Mouse (Mus musculus): Measurements from ENCODE around the gene Ppp1r21. TPM values are rescaled to one million over a fixed set of nuclear protein-coding genes. Genes with fewer than 3 reads are reported as not detected.
A peak's percentile ranks its signal among the peaks of the same experiment; 100 is the strongest.

Ppp1r21 gene
- polyA plus RNA-seq, 1 experiment from 2014 or later = 17.0 TPM

GRCm38 (mm10) chr17:88600492-88601026 is 70.6 kb downstream of the Ppp1r21 start:
- H3K9me3 ChIP-seq (ENCODE audit: control insufficient read depth, low read length) = no peaks in the 10 kb centered on the region
- no peak for ATAC-seq (ENCODE audit: insufficient number of reproducible peaks, insufficient read depth, low FRiP score, low read depth)
- no peaks in the 10 kb centered on the region for H3K27me3 ChIP-seq (ENCODE audit: control insufficient read depth, insufficient read depth, low read length)
- 75% methylated on average over 8 of the region's 8 CpGs for WGBS
- no peak overlapping the region for H3K27ac ChIP-seq (replicated peaks in 1 of 2; ENCODE audit: control insufficient read depth in 1 of 2, insufficient read depth in 1 of 2, low read depth in 2 of 2, low read length in 2 of 2)
- H3K36me3 ChIP-seq (ENCODE audit: control insufficient read depth, insufficient read depth, low read length) = peaks cover 6% of the 10 kb centered on the region; the same call in 1 of the 2 replicates
- peaks cover 12 to 25% of the 10 kb centered on the region in 2 experiments for H3K4me1 ChIP-seq (ENCODE audit: control insufficient read depth in 2 of 2, insufficient read depth in 2 of 2, low read length in 2 of 2)
- no peak overlapping the region for H3K4me2 ChIP-seq (ENCODE audit: low read length)
- H3K9ac ChIP-seq (ENCODE audit: low read length) = no peak overlapping the region
- H3K4me3 ChIP-seq (ENCODE audit: control insufficient read depth in 1 of 2, insufficient read depth in 1 of 2, low read depth in 1 of 2, low read length in 2 of 2) = no peak overlapping the region

GRCm38 (mm10) chr17:88603943-88604342 is 74.0 kb downstream of the Ppp1r21 start:
- WGBS = 89% methylated on average over 11 of the region's 11 CpGs

DNA sequence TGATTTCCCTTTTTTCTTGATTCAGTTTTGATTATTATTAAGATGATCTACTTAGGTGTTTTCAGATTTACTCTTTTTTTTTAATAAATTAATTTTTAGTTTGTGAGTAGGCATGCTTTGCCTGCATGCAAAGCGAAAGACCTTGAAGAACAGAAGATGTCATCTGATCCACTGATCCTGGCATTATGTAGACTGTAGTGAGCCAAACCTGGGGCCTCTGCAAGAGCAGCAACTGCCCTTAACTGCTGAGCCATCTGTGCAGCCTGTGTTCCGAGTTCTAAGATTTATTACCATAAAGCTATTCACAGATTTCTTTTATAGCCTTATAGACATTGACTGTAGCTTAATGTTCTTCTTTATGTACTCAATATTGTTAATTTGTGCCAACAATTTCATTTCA is 76.1 kb downstream of the Ppp1r21 start:
- no peaks in the 10 kb centered on the region for H3K27me3 ChIP-seq (ENCODE audit: control insufficient read depth, insufficient read depth, low read length)
- no peak overlapping the region for H3K4me3 ChIP-seq (ENCODE audit: control insufficient read depth in 1 of 2, insufficient read depth in 1 of 2, low read depth in 1 of 2, low read length in 2 of 2)
- H3K9ac ChIP-seq (ENCODE audit: low read length) = no peak overlapping the region
- WGBS = 94% methylated on average over 2 of the region's 2 CpGs
- ATAC-seq (ENCODE audit: insufficient number of reproducible peaks, insufficient read depth, low FRiP score, low read depth) = no peak
- H3K36me3 ChIP-seq (ENCODE audit: control insufficient read depth, insufficient read depth, low read length) = peaks cover 6% of the 10 kb centered on the region; the same call in 1 of the 2 replicates
- no peaks in the 10 kb centered on the region for H3K9me3 ChIP-seq (ENCODE audit: control insufficient read depth, low read length)
- H3K4me1 ChIP-seq (ENCODE audit: control insufficient read depth in 2 of 2, insufficient read depth in 2 of 2, low read length in 2 of 2) = no peaks in the 10 kb centered on the region
- no peak overlapping the region for H3K27ac ChIP-seq (replicated peaks in 1 of 2; ENCODE audit: control insufficient read depth in 1 of 2, insufficient read depth in 1 of 2, low read depth in 2 of 2, low read length in 2 of 2)
- H3K4me2 ChIP-seq (ENCODE audit: low read length) = no peak overlapping the region

More at GRCm38 (mm10) chr17:88603943-88604342, 74.0 kb downstream of the Ppp1r21 start:
- Histone ChIP-seq H3K27me3 (ENCODE audit: control insufficient read depth, insufficient read depth, low read length) (no peaks in the 10 kb centered on the region), H3K36me3 (ENCODE audit: control insufficient read depth, insufficient read depth, low read length) (peaks cover 6% of the 10 kb centered on the region; the same call in 1 of the 2 replicates), H3K27ac (replicated peaks in 1 of 2; ENCODE audit: control insufficient read depth in 1 of 2, insufficient read depth in 1 of 2, low read depth in 2 of 2, low read length in 2 of 2) (no peak overlapping the region), H3K9ac (ENCODE audit: low read length) (no peak overlapping the region), H3K4me3 (ENCODE audit: control insufficient read depth in 1 of 2, insufficient read depth in 1 of 2, low read depth in 1 of 2, low read length in 2 of 2) (no peak overlapping the region), H3K4me1 (ENCODE audit: control insufficient read depth in 2 of 2, insufficient read depth in 2 of 2, low read length in 2 of 2) (peaks cover 5 to 15% of the 10 kb centered on the region in 2 experiments), H3K4me2 (ENCODE audit: low read length) (no peak overlapping the region), H3K9me3 (ENCODE audit: control insufficient read depth, low read length) (no peaks in the 10 kb centered on the region)
- no peak for ATAC-seq (ENCODE audit: insufficient number of reproducible peaks, insufficient read depth, low FRiP score, low read depth)

GRCm38 (mm10) chr17:88609361-88609760 is 79.4 kb downstream of the Ppp1r21 start:
- H3K9me3 ChIP-seq (ENCODE audit: control insufficient read depth, low read length) = no peaks in the 10 kb centered on the region
- H3K4me2 ChIP-seq (ENCODE audit: low read length) = no peak overlapping the region
- no peaks in the 10 kb centered on the region for H3K36me3 ChIP-seq (ENCODE audit: control insufficient read depth, insufficient read depth, low read length)
- no peaks in the 10 kb centered on the region for H3K27me3 ChIP-seq (ENCODE audit: control insufficient read depth, insufficient read depth, low read length)
- H3K27ac ChIP-seq (replicated peaks in 1 of 2; ENCODE audit: control insufficient read depth in 1 of 2, insufficient read depth in 1 of 2, low read depth in 2 of 2, low read length in 2 of 2) = no peak overlapping the region
- H3K4me3 ChIP-seq (ENCODE audit: control insufficient read depth in 1 of 2, insufficient read depth in 1 of 2, low read depth in 1 of 2, low read length in 2 of 2) = no peak overlapping the region
- peaks cover 4 to 6% of the 10 kb centered on the region in 2 experiments; a peak in 3 of 4 replicates for H3K4me1 ChIP-seq (ENCODE audit: control insufficient read depth in 2 of 2, insufficient read depth in 2 of 2, low read length in 2 of 2)
- H3K9ac ChIP-seq (ENCODE audit: low read length) = no peak overlapping the region
- 85% methylated on average over 15 of the region's 15 CpGs for WGBS
- no peak for ATAC-seq (ENCODE audit: insufficient number of reproducible peaks, insufficient read depth, low FRiP score, low read depth)

DNA sequence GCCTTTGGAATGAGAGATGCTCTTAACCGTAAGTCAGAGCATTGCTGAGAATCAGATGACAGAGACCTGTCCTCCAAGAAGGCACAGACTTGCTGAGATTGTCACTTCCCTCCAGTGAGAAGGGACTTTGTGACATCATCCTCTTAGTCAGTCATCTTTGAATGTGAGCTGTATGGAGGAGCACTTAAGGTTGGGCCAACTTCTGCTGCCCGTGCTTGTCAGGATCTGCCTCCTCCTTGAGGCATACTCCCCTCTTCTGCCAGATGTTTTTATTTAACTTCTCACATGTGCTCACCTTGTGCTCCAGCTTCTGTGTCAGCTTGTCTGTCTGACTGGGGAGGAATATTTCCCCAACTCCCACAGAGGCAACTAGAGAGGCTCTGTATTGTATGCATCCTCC is 81.1 kb downstream of the Ppp1r21 start:
- Histone ChIP-seq H3K9me3 (ENCODE audit: control insufficient read depth, low read length) (no peaks in the 10 kb centered on the region), H3K4me2 (ENCODE audit: low read length) (no peak overlapping the region), H3K27me3 (ENCODE audit: control insufficient read depth, insufficient read depth, low read length) (no peaks in the 10 kb centered on the region), H3K36me3 (ENCODE audit: control insufficient read depth, insufficient read depth, low read length) (no peaks in the 10 kb centered on the region), H3K27ac (replicated peaks in 1 of 2; ENCODE audit: control insufficient read depth in 1 of 2, insufficient read depth in 1 of 2, low read depth in 2 of 2, low read length in 2 of 2) (no peak overlapping the region), H3K4me3 (ENCODE audit: control insufficient read depth in 1 of 2, insufficient read depth in 1 of 2, low read depth in 1 of 2, low read length in 2 of 2) (no peak overlapping the region), H3K9ac (ENCODE audit: low read length) (no peak overlapping the region), H3K4me1 (ENCODE audit: control insufficient read depth in 2 of 2, insufficient read depth in 2 of 2, low read length in 2 of 2) (peaks cover 13 to 16% of the 10 kb centered on the region in 2 experiments)
- 70% methylated on average over 2 of the region's 2 CpGs for WGBS
- no peak for ATAC-seq (ENCODE audit: insufficient number of reproducible peaks, insufficient read depth, low FRiP score, low read depth)

DNA sequence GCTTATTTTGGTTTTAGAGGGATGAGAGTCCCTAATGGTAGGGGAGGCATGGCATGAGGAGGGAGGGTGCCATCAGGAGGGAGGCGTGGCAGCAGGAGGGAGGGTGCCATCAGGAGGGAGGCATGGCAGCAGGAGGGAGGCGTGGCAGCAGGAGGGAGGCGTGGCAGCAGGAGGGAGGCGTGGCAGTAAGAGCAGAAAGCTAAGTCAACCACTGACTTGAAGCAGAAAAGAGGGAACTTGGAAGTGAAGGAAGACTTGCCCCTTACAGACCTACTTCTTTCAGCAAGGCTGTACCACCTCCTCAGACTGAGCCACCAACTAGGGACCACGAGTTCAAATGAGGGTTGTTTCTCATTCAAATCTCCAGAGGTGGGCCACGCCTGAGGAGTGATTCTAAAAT is 83.3 kb downstream of the Ppp1r21 start:
- Histone ChIP-seq H3K9ac (ENCODE audit: low read length) (no peak overlapping the region), H3K4me2 (ENCODE audit: low read length) (no peak overlapping the region), H3K4me1 (ENCODE audit: control insufficient read depth in 2 of 2, insufficient read depth in 2 of 2, low read length in 2 of 2) (peaks cover 13 to 16% of the 10 kb centered on the region in 2 experiments), H3K36me3 (ENCODE audit: control insufficient read depth, insufficient read depth, low read length) (no peaks in the 10 kb centered on the region), H3K9me3 (ENCODE audit: control insufficient read depth, low read length) (no peaks in the 10 kb centered on the region), H3K27ac (replicated peaks in 1 of 2; ENCODE audit: control insufficient read depth in 1 of 2, insufficient read depth in 1 of 2, low read depth in 2 of 2, low read length in 2 of 2) (no peak overlapping the region), H3K4me3 (ENCODE audit: control insufficient read depth in 1 of 2, insufficient read depth in 1 of 2, low read depth in 1 of 2, low read length in 2 of 2) (no peak overlapping the region), H3K27me3 (ENCODE audit: control insufficient read depth, insufficient read depth, low read length) (no peaks in the 10 kb centered on the region)
- WGBS = 68% methylated on average over 6 of the region's 6 CpGs
- no peak for ATAC-seq (ENCODE audit: insufficient number of reproducible peaks, insufficient read depth, low FRiP score, low read depth)

GRCm38 (mm10) chr17:88613721-88614120 is 83.8 kb downstream of the Ppp1r21 start:
- Histone ChIP-seq H3K9ac (ENCODE audit: low read length) (no peak overlapping the region), H3K27ac (replicated peaks in 1 of 2; ENCODE audit: control insufficient read depth in 1 of 2, insufficient read depth in 1 of 2, low read depth in 2 of 2, low read length in 2 of 2) (peak overlapping the region in 1 of 2 experiments; percentile 33; a peak in 1 of 4 replicates)

GRCm38 (mm10) chr17:88614234-88614633 is 84.3 kb downstream of the Ppp1r21 start:
- H3K9me3 ChIP-seq (ENCODE audit: control insufficient read depth, low read length) = no peaks in the 10 kb centered on the region
- H3K4me1 ChIP-seq (ENCODE audit: control insufficient read depth in 2 of 2, insufficient read depth in 2 of 2, low read length in 2 of 2) = peaks cover 13 to 16% of the 10 kb centered on the region in 2 experiments
- 0 out of 2 replicates have a peak, but pooled peaks have one; percentile 56 for ATAC-seq (ENCODE audit: insufficient number of reproducible peaks, insufficient read depth, low FRiP score, low read depth)
- peak overlapping the region; percentile 37 to 51; a peak in 2 of 4 replicates for H3K27ac ChIP-seq (replicated peaks in 1 of 2; ENCODE audit: control insufficient read depth in 1 of 2, insufficient read depth in 1 of 2, low read depth in 2 of 2, low read length in 2 of 2)
- H3K9ac ChIP-seq (ENCODE audit: low read length) = no peak overlapping the region
- H3K27me3 ChIP-seq (ENCODE audit: control insufficient read depth, insufficient read depth, low read length) = no peaks in the 10 kb centered on the region
- 30% methylated on average over 3 of the region's 3 CpGs for WGBS
- no peak overlapping the region for H3K4me2 ChIP-seq (ENCODE audit: low read length)
- H3K4me3 ChIP-seq (ENCODE audit: control insufficient read depth in 1 of 2, insufficient read depth in 1 of 2, low read depth in 1 of 2, low read length in 2 of 2) = no peak overlapping the region
- no peaks in the 10 kb centered on the region for H3K36me3 ChIP-seq (ENCODE audit: control insufficient read depth, insufficient read depth, low read length)

More at GRCm38 (mm10) chr17:88613721-88614120, 83.8 kb downstream of the Ppp1r21 start:
- Histone ChIP-seq H3K36me3 (ENCODE audit: control insufficient read depth, insufficient read depth, low read length) (no peaks in the 10 kb centered on the region), H3K4me1 (ENCODE audit: control insufficient read depth in 2 of 2, insufficient read depth in 2 of 2, low read length in 2 of 2) (peaks cover 13 to 16% of the 10 kb centered on the region in 2 experiments), H3K9me3 (ENCODE audit: control insufficient read depth, low read length) (no peaks in the 10 kb centered on the region), H3K27me3 (ENCODE audit: control insufficient read depth, insufficient read depth, low read length) (no peaks in the 10 kb centered on the region), H3K4me3 (ENCODE audit: control insufficient read depth in 1 of 2, insufficient read depth in 1 of 2, low read depth in 1 of 2, low read length in 2 of 2) (no peak overlapping the region), H3K4me2 (ENCODE audit: low read length) (no peak overlapping the region)
- no peak for ATAC-seq (ENCODE audit: insufficient number of reproducible peaks, insufficient read depth, low FRiP score, low read depth)
- 81% methylated on average over 3 of the region's 3 CpGs for WGBS

Data from heart, embryonic 14.5 days (tissue).